Mouse (Mus musculus) gastrocnemius, adult 2 months (tissue): Measurements from ENCODE around the gene Rasl10b. TPM values are rescaled to one million over a fixed set of nuclear protein-coding genes. Genes with fewer than 3 reads are reported as not detected.

ENCODE experiments used
- DNase-seq: peaks from one replicate; pipeline ENCODE4 v3.0.0; 2022
- H3K27ac ChIP-seq: fragments of 200-600 bp; 2 replicates; pipeline ENCODE4 v1.8.1; 2022; ENCODE audit warnings: mild to moderate bottlenecking
- H3K4me3 ChIP-seq: fragments of 200-600 bp; 2 replicates; pipeline ENCODE4 v1.8.1; 2022; ENCODE audit warnings: mild to moderate bottlenecking, moderate library complexity
- CTCF ChIP-seq: fragments of 200-600 bp; IDR thresholded peaks from 2 replicates; pipeline ENCODE4 v1.8.1; 2022; ENCODE audit warnings: antibody characterized with exemption, mild to moderate bottlenecking, moderate library complexity
- intact Hi-C: fragments of 180-260 bp; cut with DNase I; formaldehyde crosslinking; loops from one replicate; pipeline ENCODE4 v1.15.1; 2025
- total RNA-seq, 2 experiments: library from RNA; stranded (reverse); gene quantifications; 2 replicates each; pipeline ENCODE4 v1.2.3; 2021

Gene Rasl10b
- total RNA-seq, 2 experiments from 2014 or later: 0.36 to 0.50 TPM

GRCm38 (mm10) chr11:83440081-83441064 lies 31.4 kb downstream of the Rasl10b start:
- Histone ChIP-seq H3K27ac (peak overlapping the region; percentile 66), H3K4me3 (peak overlapping the region; percentile 86)
- intact Hi-C loops: loop anchor here (1.0 kb wide), 1 partner anchor 32 kb away; no protein-coding TSS in a partner anchor
- DNase-seq: peak; percentile 90
- peak; percentile 97 for TF ChIP-seq CTCF

GRCm38 (mm10) chr11:83441235-83441634 lies 32.3 kb downstream of the Rasl10b start:
- no peak for TF ChIP-seq CTCF
- H3K4me3 ChIP-seq: peak overlapping the region; percentile 86
- intact Hi-C loops: no loop called here
- H3K27ac ChIP-seq: peak overlapping the region; percentile 66
- DNase-seq: peak; percentile 68

- intact Hi-C loops: no loop called here
- peak; percentile 69 for DNase-seq
- TF ChIP-seq CTCF: peak; percentile 83
- Histone ChIP-seq H3K4me3 (peak overlapping the region; percentile 54), H3K27ac (no peak overlapping the region)
Measured at GRCm38 (mm10) chr11:83442596-83443267, 33.8 kb downstream of the Rasl10b start.

GRCm38 (mm10) chr11:83443824-83444223 lies 34.9 kb downstream of the Rasl10b start:
- TF ChIP-seq CTCF: no peak
- Histone ChIP-seq H3K27ac (no peak overlapping the region), H3K4me3 (no peak overlapping the region)
- no peak for DNase-seq
- intact Hi-C loops: loop anchor here (1.0 kb wide), 1 partner anchor 27 kb away; no protein-coding TSS in a partner anchor

- TF ChIP-seq CTCF: no peak
- DNase-seq: no peak
- H3K4me3 ChIP-seq: no peak overlapping the region
- intact Hi-C loops: no loop called here
- H3K27ac ChIP-seq: no peak overlapping the region
Measured at GRCm38 (mm10) chr11:83445001-83445400, 36.1 kb downstream of the Rasl10b start.

- no peak for DNase-seq
- intact Hi-C loops: no loop called here
- TF ChIP-seq CTCF: no peak
- Histone ChIP-seq H3K4me3 (no peak overlapping the region), H3K27ac (peak overlapping the region; percentile 67)
Measured at GRCm38 (mm10) chr11:83447612-83448011, 38.7 kb downstream of the Rasl10b start.

GRCm38 (mm10) chr11:83448021-83448926 lies 39.3 kb downstream of the Rasl10b start:
- Histone ChIP-seq H3K4me3 (no peak overlapping the region), H3K27ac (peak overlapping the region; percentile 67)
- TF ChIP-seq CTCF: no peak
- peak; percentile 46 for DNase-seq
- intact Hi-C loops: no loop called here

- TF ChIP-seq CTCF: no peak
- intact Hi-C loops: no loop called here
- DNase-seq: no peak
- Histone ChIP-seq H3K4me3 (no peak overlapping the region), H3K27ac (peak overlapping the region; percentile 67)
Measured at GRCm38 (mm10) chr11:83448927-83449236, 39.9 kb downstream of the Rasl10b start.

GRCm38 (mm10) chr11:83449298-83449697 lies 40.4 kb downstream of the Rasl10b start:
- peak overlapping the region; percentile 67; the same call in 1 of the 2 replicates for H3K27ac ChIP-seq
- DNase-seq: no peak
- intact Hi-C loops: no loop called here
- H3K4me3 ChIP-seq: no peak overlapping the region
- TF ChIP-seq CTCF: no peak

GRCm38 (mm10) chr11:83450550-83450949 lies 41.6 kb downstream of the Rasl10b start:
- intact Hi-C loops: no loop called here
- no peak for TF ChIP-seq CTCF

GRCm38 (mm10) chr11:83451281-83451680 lies 42.3 kb downstream of the Rasl10b start:
- DNase-seq: no peak
- Histone ChIP-seq H3K27ac (no peak overlapping the region), H3K4me3 (no peak overlapping the region)
- intact Hi-C loops: no loop called here
- no peak for TF ChIP-seq CTCF

More at GRCm38 (mm10) chr11:83450550-83450949, 41.6 kb downstream of the Rasl10b start:
- Histone ChIP-seq H3K4me3 (no peak overlapping the region), H3K27ac (no peak overlapping the region)
- no peak for DNase-seq

- DNase-seq: no peak
- Histone ChIP-seq H3K4me3 (no peak overlapping the region), H3K27ac (peak overlapping the region; percentile 71)
- TF ChIP-seq CTCF: no peak
- intact Hi-C loops: no loop called here
Measured at GRCm38 (mm10) chr11:83454548-83454947, 45.6 kb downstream of the Rasl10b start.
